Mouse (Mus musculus): Measurements from ENCODE around the gene Dap3. TPM values are rescaled to one million over a fixed set of nuclear protein-coding genes. Genes with fewer than 3 reads are reported as not detected.
A peak's percentile ranks its signal among the peaks of the same experiment; 100 is the strongest.

The Dap3 gene
- polyA plus RNA-seq, 1 experiment from 2014 or later: 125 TPM

- Histone ChIP-seq H3K4me2 (no peak overlapping the region), H3K27me3 (replicated peaks) (no peaks in the 10 kb centered on the region), H3K4me3 (no peak overlapping the region), H3K27ac (replicated peaks) (no peak overlapping the region), H3K9me3 (no peaks in the 10 kb centered on the region), H3K9ac (no peak overlapping the region), H3K4me1 (0 out of 2 replicates have a peak, but pooled peaks cover 5% of the 10 kb centered on the region), H3K36me3 (peaks cover 50% of the 10 kb centered on the region)
- WGBS: 84% methylated on average over 10 of the region's 10 CpGs
- ATAC-seq (ENCODE audit: extremely low read depth, insufficient number of reproducible peaks, low FRiP score, low TSS enrichment): no peak
Measured at GRCm38 (mm10) chr3:88942316-88942880, 8.6 kb downstream of the Dap3 start.

DNA sequence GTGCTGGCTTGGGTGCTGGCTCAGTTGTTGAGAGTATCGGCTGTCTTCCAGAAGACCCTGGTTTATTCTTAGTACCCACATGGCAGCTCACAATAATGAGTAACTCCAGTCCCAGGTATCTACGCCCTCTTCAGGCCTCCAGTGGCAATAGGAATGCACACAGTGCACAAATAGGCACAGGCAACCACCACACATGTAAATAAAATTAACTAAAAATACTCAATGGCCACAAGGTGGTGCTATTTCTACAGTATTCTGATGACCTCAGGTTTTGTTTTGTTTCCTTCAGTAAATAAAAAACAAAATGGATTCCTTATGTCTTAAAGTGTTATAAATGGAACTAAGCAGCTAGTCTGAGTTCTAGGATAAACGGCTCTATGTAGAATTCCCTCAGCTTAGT is 11.2 kb downstream of the Dap3 start:
- H3K27ac ChIP-seq (replicated peaks): no peak overlapping the region
- H3K4me2 ChIP-seq: no peak overlapping the region
- H3K9me3 ChIP-seq: no peaks in the 10 kb centered on the region
- H3K4me1 ChIP-seq: 0 out of 2 replicates have a peak, but pooled peaks cover 2% of the 10 kb centered on the region
- no peak overlapping the region for H3K9ac ChIP-seq
- no peak overlapping the region for H3K4me3 ChIP-seq
- WGBS: 64% methylated on average over 3 of the region's 3 CpGs
- peaks cover 75% of the 10 kb centered on the region for H3K36me3 ChIP-seq
- H3K27me3 ChIP-seq (replicated peaks): no peaks in the 10 kb centered on the region
- no peak for ATAC-seq (ENCODE audit: extremely low read depth, insufficient number of reproducible peaks, low FRiP score, low TSS enrichment)

DNA sequence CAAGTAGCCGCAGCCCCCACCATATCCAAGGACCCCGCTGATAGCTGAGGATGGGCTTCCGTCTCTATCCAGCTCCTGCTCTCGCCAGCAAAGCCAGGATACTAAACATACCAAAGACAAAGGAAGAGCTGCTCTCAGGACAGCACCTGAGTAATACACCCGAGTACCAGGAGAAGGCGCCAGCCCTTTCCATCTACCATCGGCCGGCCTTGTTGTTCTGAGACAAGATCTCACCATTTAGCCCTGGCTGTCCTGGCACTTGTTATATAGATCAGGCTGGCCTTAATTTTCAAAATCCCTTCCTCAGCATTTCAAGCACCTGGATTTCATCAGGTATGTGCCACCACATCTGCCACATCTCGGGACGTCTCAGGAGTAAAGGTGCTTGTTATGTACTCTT is 11.9 kb downstream of the Dap3 start:
- no peaks in the 10 kb centered on the region for H3K4me1 ChIP-seq
- no peak overlapping the region for H3K4me2 ChIP-seq
- no peaks in the 10 kb centered on the region for H3K27me3 ChIP-seq (replicated peaks)
- H3K36me3 ChIP-seq: peaks cover 82% of the 10 kb centered on the region
- H3K9ac ChIP-seq: no peak overlapping the region
- H3K4me3 ChIP-seq: no peak overlapping the region
- WGBS: 88% methylated on average over 10 of the region's 10 CpGs
- no peak overlapping the region for H3K27ac ChIP-seq (replicated peaks)
- ATAC-seq (ENCODE audit: extremely low read depth, insufficient number of reproducible peaks, low FRiP score, low TSS enrichment): no peak
- H3K9me3 ChIP-seq: no peaks in the 10 kb centered on the region

GRCm38 (mm10) chr3:88929501-88929900 is 21.5 kb downstream of the Dap3 start:
- Histone ChIP-seq H3K4me2 (no peak overlapping the region), H3K27me3 (replicated peaks) (no peaks in the 10 kb centered on the region), H3K27ac (replicated peaks) (no peak overlapping the region), H3K4me3 (no peak overlapping the region), H3K4me1 (peaks cover 10% of the 10 kb centered on the region), H3K9me3 (no peaks in the 10 kb centered on the region), H3K36me3 (peaks cover 100% of the 10 kb centered on the region), H3K9ac (no peak overlapping the region)
- ATAC-seq (ENCODE audit: extremely low read depth, insufficient number of reproducible peaks, low FRiP score, low TSS enrichment): no peak
- WGBS: 81% methylated on average over 3 of the region's 3 CpGs

DNA sequence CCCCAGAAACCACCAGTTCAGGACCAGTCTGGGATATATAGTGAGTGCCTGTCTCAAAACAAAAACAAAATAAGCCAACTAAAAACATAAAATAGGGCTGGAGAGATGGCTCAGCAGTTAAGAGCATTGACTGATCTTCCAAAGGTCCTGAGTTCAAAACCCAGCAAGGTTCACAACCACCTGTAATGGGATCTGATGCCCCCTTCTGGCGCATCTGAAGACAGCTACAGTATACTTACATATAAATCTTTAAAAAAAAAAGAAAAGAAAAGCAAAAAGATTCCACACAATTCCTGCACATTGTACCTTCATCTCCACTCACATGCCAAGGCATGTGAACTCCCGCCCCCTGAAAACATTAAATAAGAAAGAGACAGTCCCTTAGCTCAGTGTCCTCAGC is 25.3 kb downstream of the Dap3 start:
- WGBS: 84% methylated on average over 2 of the region's 2 CpGs
- no peak for ATAC-seq (ENCODE audit: extremely low read depth, insufficient number of reproducible peaks, low FRiP score, low TSS enrichment)
- Histone ChIP-seq H3K9me3 (0 out of 2 replicates have a peak, but pooled peaks cover 1% of the 10 kb centered on the region), H3K4me1 (peaks cover 32% of the 10 kb centered on the region), H3K27me3 (replicated peaks) (no peaks in the 10 kb centered on the region), H3K4me3 (no peak overlapping the region), H3K36me3 (peaks cover 99% of the 10 kb centered on the region), H3K4me2 (no peak overlapping the region), H3K27ac (replicated peaks) (no peak overlapping the region), H3K9ac (no peak overlapping the region)

- Histone ChIP-seq H3K27ac (replicated peaks) (peak overlapping the region; percentile 61), H3K9me3 (0 out of 2 replicates have a peak, but pooled peaks cover 9% of the 10 kb centered on the region), H3K27me3 (replicated peaks) (no peaks in the 10 kb centered on the region), H3K4me2 (peak overlapping the region; percentile 38), H3K4me1 (peaks cover 32% of the 10 kb centered on the region), H3K9ac (0 out of 2 replicates have a peak overlapping the region, but pooled peaks have one; percentile 0), H3K36me3 (peaks cover 92% of the 10 kb centered on the region), H3K4me3 (no peak overlapping the region)
- no peak for ATAC-seq (ENCODE audit: extremely low read depth, insufficient number of reproducible peaks, low FRiP score, low TSS enrichment)
- 44% methylated on average over 8 of the region's 8 CpGs for WGBS
Measured at GRCm38 (mm10) chr3:88923989-88924591, 26.9 kb downstream of the Dap3 start.

- H3K4me3 ChIP-seq: no peak overlapping the region
- H3K9me3 ChIP-seq: 0 out of 2 replicates have a peak, but pooled peaks cover 9% of the 10 kb centered on the region
- H3K4me2 ChIP-seq: no peak overlapping the region
- peaks cover 32% of the 10 kb centered on the region for H3K4me1 ChIP-seq
- H3K27me3 ChIP-seq (replicated peaks): no peaks in the 10 kb centered on the region
- 0 out of 2 replicates have a peak overlapping the region, but pooled peaks have one; percentile 14 for H3K27ac ChIP-seq (replicated peaks)
- peaks cover 65% of the 10 kb centered on the region for H3K36me3 ChIP-seq
- ATAC-seq (ENCODE audit: extremely low read depth, insufficient number of reproducible peaks, low FRiP score, low TSS enrichment): no peak
- 61% methylated on average over 9 of the region's 9 CpGs for WGBS
- H3K9ac ChIP-seq: no peak overlapping the region
Measured at GRCm38 (mm10) chr3:88921411-88921810, 29.6 kb downstream of the Dap3 start.

- Histone ChIP-seq H3K9me3 (0 out of 2 replicates have a peak, but pooled peaks cover 9% of the 10 kb centered on the region), H3K36me3 (peaks cover 44% of the 10 kb centered on the region), H3K4me3 (no peak overlapping the region), H3K4me2 (no peak overlapping the region), H3K27ac (replicated peaks) (no peak overlapping the region), H3K27me3 (replicated peaks) (no peaks in the 10 kb centered on the region), H3K4me1 (peaks cover 24% of the 10 kb centered on the region), H3K9ac (no peak overlapping the region)
- WGBS: 78% methylated on average over 13 of the region's 13 CpGs
- ATAC-seq (ENCODE audit: extremely low read depth, insufficient number of reproducible peaks, low FRiP score, low TSS enrichment): no peak
Measured at GRCm38 (mm10) chr3:88918981-88919380, 32.0 kb downstream of the Dap3 start.

- WGBS: 28% methylated on average over 8 of the region's 8 CpGs
- Histone ChIP-seq H3K9me3 (no peaks in the 10 kb centered on the region), H3K27me3 (replicated peaks) (no peaks in the 10 kb centered on the region), H3K4me1 (peaks cover 15% of the 10 kb centered on the region), H3K4me2 (peak overlapping the region; percentile 82), H3K9ac (peak overlapping the region; percentile 86), H3K27ac (replicated peaks) (peak overlapping the region; percentile 94), H3K4me3 (peak overlapping the region; percentile 83), H3K36me3 (peaks cover 36% of the 10 kb centered on the region)
- ATAC-seq (ENCODE audit: extremely low read depth, insufficient number of reproducible peaks, low FRiP score, low TSS enrichment): no peak
Measured at GRCm38 (mm10) chr3:88914384-88914810, 36.6 kb downstream of the Dap3 start.

DNA sequence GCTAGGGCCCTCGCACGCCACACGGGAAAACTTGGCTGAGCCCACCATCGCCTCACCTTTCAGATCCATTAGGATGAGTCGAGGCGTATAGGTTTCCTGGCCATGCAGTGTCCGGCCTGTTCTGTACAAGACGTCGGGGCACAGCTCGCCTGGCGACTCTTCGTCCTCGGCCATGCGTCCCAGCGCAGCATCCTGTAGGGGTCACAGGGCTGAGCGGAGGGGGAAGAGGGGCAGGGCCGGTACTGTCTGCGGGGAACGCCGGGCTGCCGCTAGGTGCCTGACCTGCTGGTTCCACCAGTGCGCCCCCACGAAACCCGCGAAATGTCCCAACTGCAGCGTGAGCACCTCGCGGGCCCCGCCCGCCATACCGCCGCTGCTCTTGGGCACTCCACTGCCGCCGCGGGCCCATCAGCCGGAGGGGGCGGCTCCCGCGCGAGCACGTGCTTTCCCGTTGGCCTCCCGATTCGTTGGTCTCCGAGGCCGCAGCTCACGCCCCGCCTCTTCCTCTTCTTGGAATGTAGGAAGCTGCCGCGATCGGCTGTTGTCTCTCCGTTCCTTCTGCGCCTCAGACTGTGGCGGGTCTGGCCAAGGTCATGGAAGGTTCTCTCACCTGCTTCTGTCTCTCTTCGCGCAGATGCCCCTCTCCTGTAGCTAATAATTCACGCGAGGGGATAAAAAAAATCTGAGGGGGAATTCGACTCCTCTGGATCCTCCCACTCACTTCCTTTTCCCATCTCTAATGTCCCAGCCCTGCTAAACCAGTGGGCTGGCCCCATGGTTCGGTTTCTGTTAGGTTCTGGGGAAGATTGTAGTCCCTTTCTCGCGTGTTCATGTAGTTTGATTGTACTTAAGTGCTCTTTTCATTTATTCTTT is 37.2 kb downstream of the Dap3 start, which contains the start of gene Msto1:
Gene Msto1, minus strand, starts transcription at position 489 of the 873 bp plus-strand sequence.
- WGBS: under 1% methylated on average over 58 of the region's 62 CpGs
- Histone ChIP-seq H3K36me3 (peaks cover 43% of the 10 kb centered on the region), H3K27ac (replicated peaks) (peak within 1 kb of the TSS; percentile 94), H3K27me3 (replicated peaks) (no peaks in the 10 kb centered on the region), H3K4me1 (peaks cover 15% of the 10 kb centered on the region), H3K9me3 (no peaks in the 10 kb centered on the region), H3K4me3 (peak within 1 kb of the TSS; percentile 83), H3K9ac (peak within 1 kb of the TSS; percentile 86), H3K4me2 (peak within 1 kb of the TSS; percentile 82)
- peak; percentile 96 for ATAC-seq (ENCODE audit: extremely low read depth, insufficient number of reproducible peaks, low FRiP score, low TSS enrichment)

DNA sequence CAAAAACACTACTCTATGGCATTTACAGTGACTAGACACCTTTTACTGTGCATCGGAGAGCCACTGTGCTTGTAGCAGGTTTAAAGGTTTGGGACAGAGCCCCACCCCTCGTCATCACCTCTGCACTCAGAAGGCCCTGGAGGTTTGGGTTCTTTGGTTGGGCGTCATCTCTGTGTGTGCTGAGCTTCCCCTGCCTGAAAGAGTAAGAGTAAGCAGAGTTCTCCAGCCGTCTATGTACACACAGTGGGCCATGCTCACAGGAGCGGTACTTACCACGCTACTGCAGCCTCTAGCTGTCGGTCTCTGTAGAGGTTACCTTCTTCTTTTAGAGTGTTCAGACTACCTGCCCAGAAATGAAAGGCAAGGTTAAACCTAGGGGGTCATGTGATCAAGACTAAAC is 38.4 kb downstream of the Dap3 start:
- peaks cover 54% of the 10 kb centered on the region for H3K36me3 ChIP-seq
- peak overlapping the region; percentile 82 for H3K4me2 ChIP-seq
- H3K9me3 ChIP-seq: no peaks in the 10 kb centered on the region
- H3K4me3 ChIP-seq: peak overlapping the region; percentile 83
- no peak overlapping the region for H3K27ac ChIP-seq (replicated peaks)
- 84% methylated on average over 7 of the region's 7 CpGs for WGBS
- H3K9ac ChIP-seq: no peak overlapping the region
- ATAC-seq (ENCODE audit: extremely low read depth, insufficient number of reproducible peaks, low FRiP score, low TSS enrichment): no peak
- H3K27me3 ChIP-seq (replicated peaks): no peaks in the 10 kb centered on the region
- H3K4me1 ChIP-seq: peaks cover 15% of the 10 kb centered on the region
